Mouse (Mus musculus) liver, embryonic 11.5 days (tissue): ENCODE results near the gene Ints5. TPM values are rescaled to one million over a fixed set of nuclear protein-coding genes. Genes with fewer than 3 reads are reported as not detected.

Source experiments
- ATAC-seq: fragments of 200-750 bp; cut with Nextera tagmentation; replicated peaks from 2 replicates; pipeline ENCODE4 v1.8.0; 2017; ENCODE audit warnings: moderate number of reproducible peaks, mild to moderate bottlenecking, moderate TSS enrichment, moderate library complexity; ENCODE audit not compliant: low FRiP score
- DNase-seq: peaks from one replicate; pipeline ENCODE4 v3.0.0-alpha.2; 2017; ENCODE audit warnings: low spot score
- H3K27ac ChIP-seq: fragments of 300-500 bp; sonication (generic); 2 replicates; pipeline ENCODE4 v1.5.1; 2014; ENCODE audit warnings: mild to moderate bottlenecking, low read depth, low read length, control low read depth
- H3K27me3 ChIP-seq: fragments of 300-500 bp; sonication (generic); replicated peaks from 2 replicates; pipeline ENCODE4 v1.6.1; 2014; ENCODE audit warnings: low read length, mixed read lengths; ENCODE audit not compliant: control insufficient read depth, insufficient read depth
- H3K36me3 ChIP-seq: fragments of 300-500 bp; sonication (generic); 2 replicates; pipeline ENCODE4 v1.6.1; 2014; ENCODE audit warnings: mild to moderate bottlenecking, low read length, moderate library complexity, mixed read lengths; ENCODE audit not compliant: control insufficient read depth, insufficient read depth
- H3K4me1 ChIP-seq: fragments of 300-500 bp; sonication (generic); replicated peaks from 2 replicates; pipeline ENCODE4 v1.6.1; 2014; ENCODE audit warnings: low read length, mixed read lengths; ENCODE audit not compliant: control insufficient read depth, insufficient read depth
- H3K4me2 ChIP-seq: fragments of 300-500 bp; sonication (generic); 2 replicates; pipeline ENCODE4 v1.6.1; 2014; ENCODE audit warnings: mild to moderate bottlenecking, control low read depth, moderate library complexity
- H3K4me3 ChIP-seq: fragments of 300-500 bp; sonication (generic); 2 replicates; pipeline ENCODE4 v1.5.1; 2014; ENCODE audit warnings: low read depth, low read length, control low read depth
- H3K9ac ChIP-seq: fragments of 300-500 bp; sonication (generic); 2 replicates; pipeline ENCODE4 v1.6.1; 2014; ENCODE audit warnings: low read depth, low read length, control low read depth
- H3K9me3 ChIP-seq: fragments of 300-500 bp; sonication (generic); 2 replicates; pipeline ENCODE4 v1.6.1; 2016; ENCODE audit warnings: low read length, inconsistent platforms, mixed read lengths; ENCODE audit not compliant: control insufficient read depth
- WGBS: fragments of 180-500 bp; shearing (Covaris S2); extraction: QIAGEN DNeasy Blood & Tissue Kit; methylation state at CpG from one replicate; pipeline ENCODE4 v1.1.7; 2014; 5-methylcytosine and 5-hydroxymethylcytosine counted together
- polyA plus RNA-seq: library from polyadenylated mRNA; unstranded; fragments of >200 nt; fragmentation: Nextera tagmentation; extraction: Ambion mirVana; gene quantifications from 2 replicates; pipeline ENCODE4 v1.2.1, GENCODE M21; 2014

The Ints5 gene
- polyA plus RNA-seq, 1 experiment from 2014 or later, result 47.8 TPM

DNA sequence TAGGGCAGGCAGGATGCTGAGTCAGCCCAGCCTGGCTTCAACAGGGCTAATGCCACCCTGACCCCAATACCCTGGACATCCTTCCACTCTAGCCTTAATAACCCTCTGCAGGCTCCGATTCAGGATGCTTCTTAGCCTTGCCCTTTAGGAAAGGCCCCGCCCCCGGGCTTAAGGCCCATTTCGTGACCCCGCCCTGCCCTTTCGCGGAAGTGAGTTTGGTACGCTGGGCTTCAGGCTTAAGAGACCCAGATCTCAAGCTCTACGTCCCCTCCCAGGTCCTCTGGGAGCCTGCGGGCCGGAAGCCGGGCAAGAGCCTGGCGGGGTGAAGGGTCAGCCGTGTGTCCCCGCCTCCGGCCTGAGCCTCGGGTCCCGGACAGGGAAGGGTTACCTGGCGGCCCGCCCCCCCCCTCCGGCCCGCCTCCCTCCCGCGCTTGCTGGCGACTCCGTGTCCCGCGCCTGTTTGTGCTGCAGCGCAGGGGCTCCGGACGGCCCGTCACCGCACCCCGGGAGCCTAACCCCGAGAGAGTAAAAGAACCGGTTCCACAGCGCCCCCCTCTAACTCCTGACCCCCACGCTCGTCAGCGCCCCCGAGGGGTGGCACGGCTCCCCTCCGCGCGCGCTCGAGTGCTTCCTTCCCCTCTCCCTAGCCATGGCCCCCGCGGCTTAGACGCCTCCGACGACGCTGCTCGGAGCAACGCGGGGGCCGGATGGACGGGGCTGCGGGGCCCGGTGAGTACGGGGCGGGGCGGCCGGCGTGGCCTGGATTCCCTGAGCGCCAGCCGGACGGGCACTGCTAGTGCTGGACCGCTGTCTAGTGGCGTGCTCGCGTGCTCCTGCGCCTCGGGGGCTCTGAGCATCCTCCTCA is 36.7 kb downstream of the Ints5 start, which contains the start of the genes Rom1 and Eml3:
Rom1 (minus strand) TSS at position 133 of the 865 bp plus-strand sequence.
Eml3 (plus strand) TSS at position 329 of the 865 bp plus-strand sequence.
- Histone ChIP-seq H3K9me3 (no peaks in the 10 kb centered on the region), H3K27ac (peak within 1 kb of the TSS; percentile 92), H3K9ac (peak within 1 kb of the TSS; percentile 88), H3K4me3 (peak within 1 kb of the TSS; percentile 87), H3K4me2 (peak within 1 kb of the TSS; percentile 90), H3K36me3 (peaks cover 21% of the 10 kb centered on the region; the same call in 1 of the 2 replicates), H3K4me1 (peaks cover 34% of the 10 kb centered on the region), H3K27me3 (no peaks in the 10 kb centered on the region)
- WGBS, result under 1% methylated on average over 68 of the region's 74 CpGs
- ATAC-seq (peak; percentile 75), DNase-seq (peak; percentile 86)

GRCm38 (mm10) chr19:8930117-8930516 is 37.3 kb downstream of the Ints5 start:
- peak overlapping the region; percentile 90 for H3K4me2 ChIP-seq
- 10% methylated on average over 11 of the region's 11 CpGs for WGBS
- peak overlapping the region; percentile 87 for H3K4me3 ChIP-seq
- H3K36me3 ChIP-seq, result peaks cover 27% of the 10 kb centered on the region
- H3K9ac ChIP-seq, result peak overlapping the region; percentile 88
- H3K4me1 ChIP-seq, result peaks cover 34% of the 10 kb centered on the region
- peak overlapping the region; percentile 92 for H3K27ac ChIP-seq
- no peaks in the 10 kb centered on the region for H3K27me3 ChIP-seq
- DNase-seq (no peak), ATAC-seq (no peak)
- no peaks in the 10 kb centered on the region for H3K9me3 ChIP-seq

DNA sequence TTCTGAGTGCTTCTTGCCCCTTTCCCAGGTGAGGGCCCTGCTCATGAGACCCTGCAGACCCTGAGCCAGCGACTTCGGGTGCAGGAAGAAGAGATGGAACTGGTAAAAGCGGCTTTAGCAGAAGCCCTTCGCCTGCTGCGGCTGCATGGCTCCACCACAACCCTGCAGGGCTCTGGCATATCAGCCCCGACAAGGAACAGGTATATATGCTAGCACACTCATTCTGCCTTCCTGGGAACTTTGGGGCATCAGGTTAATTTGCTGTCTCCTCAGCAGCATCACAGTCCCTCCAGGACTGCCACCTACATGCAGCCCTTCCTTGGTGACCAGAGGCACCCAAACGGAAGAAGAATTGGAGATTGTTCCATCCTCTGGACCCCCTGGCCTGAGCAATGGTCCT is 38.0 kb downstream of the Ints5 start:
- ATAC-seq (no peak), DNase-seq (no peak)
- Histone ChIP-seq H3K36me3 (peaks cover 25% of the 10 kb centered on the region), H3K4me1 (peaks cover 34% of the 10 kb centered on the region), H3K27me3 (no peaks in the 10 kb centered on the region), H3K27ac (no peak overlapping the region; the same call in 1 of the 2 replicates), H3K9ac (peak overlapping the region; percentile 88), H3K9me3 (no peaks in the 10 kb centered on the region), H3K4me3 (peak overlapping the region; percentile 87), H3K4me2 (peak overlapping the region; percentile 90)
- WGBS, result 80% methylated on average over 7 of the region's 7 CpGs

DNA sequence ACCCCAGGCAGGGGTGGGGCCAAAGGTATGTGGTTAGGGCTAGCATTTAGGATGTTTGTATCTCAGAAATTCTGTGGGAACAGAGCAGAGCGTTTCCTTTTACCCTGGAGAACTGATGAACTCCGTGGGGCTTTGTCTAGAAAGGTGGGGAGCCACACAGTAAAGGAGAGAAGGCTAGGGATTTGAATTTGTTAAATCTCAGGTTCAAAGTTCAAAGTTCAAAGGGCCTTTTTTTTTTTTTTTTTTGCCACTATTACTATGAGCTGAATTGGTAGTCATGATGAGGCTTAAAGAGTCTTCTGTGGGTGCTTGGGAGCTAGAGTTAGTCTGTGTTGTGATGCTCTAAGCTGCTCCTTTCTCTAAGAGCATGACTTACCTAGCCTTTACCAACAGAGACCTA is 43.9 kb downstream of the Ints5 start:
- Histone ChIP-seq H3K27me3 (no peaks in the 10 kb centered on the region), H3K9me3 (no peaks in the 10 kb centered on the region), H3K4me2 (no peak overlapping the region), H3K27ac (no peak overlapping the region), H3K9ac (no peak overlapping the region), H3K4me3 (no peak overlapping the region), H3K36me3 (peaks cover 33% of the 10 kb centered on the region), H3K4me1 (peaks cover 12% of the 10 kb centered on the region)
- no peak for DNase-seq
- ATAC-seq, result no peak
- WGBS, result 80% methylated on average over 2 of the region's 2 CpGs

DNA sequence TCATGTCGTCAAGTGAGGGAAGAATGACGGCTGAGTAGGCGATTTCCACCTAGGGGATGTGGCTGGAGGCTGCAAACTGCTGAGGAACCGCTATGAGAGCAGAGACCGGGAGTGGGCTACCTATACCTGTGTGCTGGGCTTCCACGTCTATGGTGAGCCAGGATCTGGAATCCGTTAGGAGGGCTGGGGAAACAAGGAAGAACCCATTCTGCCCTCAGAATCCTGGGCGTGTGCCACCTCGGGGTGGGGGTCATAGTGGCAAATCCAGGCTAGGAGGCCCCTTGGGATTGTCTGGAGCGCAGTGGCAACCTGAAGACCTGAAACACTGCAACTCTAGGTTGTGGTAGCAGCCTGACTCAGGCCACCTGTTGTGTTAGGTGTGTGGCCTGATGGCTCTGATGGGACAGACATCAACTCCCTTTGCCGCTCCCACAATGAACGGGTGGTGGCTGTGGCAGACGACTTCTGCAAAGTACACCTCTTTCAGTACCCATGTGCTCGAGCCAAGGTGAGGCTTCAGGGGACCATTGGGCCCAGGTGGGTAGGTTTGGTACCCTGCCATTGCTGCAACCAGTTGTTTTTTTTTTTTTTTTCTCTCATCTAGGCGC is 47.8 kb downstream of the Ints5 start:
- no peak for DNase-seq
- Histone ChIP-seq H3K4me3 (no peak overlapping the region), H3K36me3 (peaks cover 24% of the 10 kb centered on the region), H3K9me3 (no peaks in the 10 kb centered on the region), H3K9ac (peak overlapping the region; percentile 99), H3K27me3 (no peaks in the 10 kb centered on the region), H3K4me2 (peak overlapping the region; percentile 75), H3K4me1 (peaks cover 37% of the 10 kb centered on the region), H3K27ac (no peak overlapping the region)
- 83% methylated on average over 15 of the region's 15 CpGs for WGBS
- no peak for ATAC-seq

DNA sequence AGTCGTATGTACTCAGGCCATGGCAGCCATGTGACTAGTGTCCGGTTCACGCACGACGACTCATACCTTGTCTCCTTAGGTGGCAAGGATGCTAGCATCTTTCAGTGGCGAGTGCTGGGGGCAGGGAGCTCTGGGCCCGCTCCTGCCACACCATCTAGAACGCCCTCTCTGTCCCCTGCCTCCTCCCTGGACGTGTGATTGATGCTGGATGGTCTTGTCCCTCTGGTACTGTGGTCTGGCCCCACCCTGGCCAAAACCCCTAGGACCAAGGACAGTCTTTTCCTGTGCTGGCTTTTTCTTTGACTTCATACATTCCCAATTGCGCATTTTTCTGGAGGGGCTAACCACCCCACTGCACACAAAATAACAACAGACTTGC is 48.3 kb downstream of the Ints5 start:
- no peaks in the 10 kb centered on the region for H3K9me3 ChIP-seq
- WGBS, result 51% methylated on average over 10 of the region's 10 CpGs
- peak overlapping the region; percentile 90 for H3K4me3 ChIP-seq
- peak overlapping the region; percentile 75 for H3K4me2 ChIP-seq
- H3K27ac ChIP-seq, result peak overlapping the region; percentile 99
- peak overlapping the region; percentile 99 for H3K9ac ChIP-seq
- H3K4me1 ChIP-seq, result peaks cover 41% of the 10 kb centered on the region
- ATAC-seq, result peak; percentile 4; the same call in 1 of the 2 replicates
- DNase-seq, result no peak
- H3K36me3 ChIP-seq, result peaks cover 29% of the 10 kb centered on the region
- no peaks in the 10 kb centered on the region for H3K27me3 ChIP-seq

DNA sequence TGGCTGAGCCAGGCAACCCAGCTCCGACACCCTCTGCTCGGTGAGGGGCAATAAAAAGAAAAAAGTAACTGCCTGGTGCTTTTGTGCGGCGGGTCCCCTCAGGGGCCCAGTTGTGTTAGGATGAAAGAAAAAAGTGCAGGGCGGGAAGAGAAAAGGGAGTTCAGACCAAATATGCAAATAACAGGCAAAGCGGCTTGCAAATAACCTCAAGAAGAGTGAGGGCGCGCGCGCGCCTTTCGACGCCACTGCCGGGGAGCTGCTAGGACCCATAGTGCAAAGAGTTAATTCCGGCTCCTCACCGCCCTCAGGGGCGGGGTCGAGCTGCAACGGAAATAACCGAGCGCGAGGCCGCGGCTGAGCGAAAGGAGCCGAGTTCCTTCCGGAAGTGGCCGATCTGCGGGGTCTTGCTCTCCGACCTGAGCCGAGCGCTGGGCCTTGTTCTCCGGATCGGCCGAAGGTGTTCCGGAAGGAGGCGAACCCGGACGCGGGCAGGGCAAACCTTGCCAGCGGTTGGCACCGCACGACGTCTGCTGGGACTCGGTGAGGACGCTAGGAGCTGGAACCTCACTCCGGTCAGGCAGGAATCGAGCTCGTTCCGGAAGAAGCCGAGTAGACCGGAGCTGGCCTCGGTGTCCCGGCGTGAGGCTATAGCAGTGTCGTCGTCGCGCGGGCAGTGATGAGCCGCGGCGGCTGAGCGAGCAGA is 48.9 kb downstream of the Ints5 start, which contains the start of gene Mta2:
Mta2 (plus strand) TSS at position 361 of the 703 bp plus-strand sequence.
- Histone ChIP-seq H3K9ac (peak within 1 kb of the TSS; percentile 99), H3K27me3 (no peaks in the 10 kb centered on the region), H3K4me2 (peak within 1 kb of the TSS; percentile 75), H3K9me3 (no peaks in the 10 kb centered on the region), H3K4me1 (peaks cover 41% of the 10 kb centered on the region), H3K27ac (peak within 1 kb of the TSS; percentile 99), H3K4me3 (peak within 1 kb of the TSS; percentile 90), H3K36me3 (peaks cover 28% of the 10 kb centered on the region)
- peak; percentile 98 for DNase-seq
- peak; percentile 90 for ATAC-seq
- WGBS, result under 1% methylated on average over 64 of the region's 64 CpGs

- Histone ChIP-seq H3K27me3 (no peaks in the 10 kb centered on the region), H3K4me2 (peak overlapping the region; percentile 75), H3K9ac (peak overlapping the region; percentile 99), H3K4me3 (peak overlapping the region; percentile 90), H3K4me1 (peaks cover 41% of the 10 kb centered on the region), H3K9me3 (no peaks in the 10 kb centered on the region), H3K36me3 (peaks cover 32% of the 10 kb centered on the region), H3K27ac (peak overlapping the region; percentile 99)
- DNase-seq (no peak), ATAC-seq (peak; percentile 37)
- under 1% methylated on average over 46 of the region's 46 CpGs for WGBS
Observed at GRCm38 (mm10) chr19:8942276-8942964, 49.6 kb downstream of the Ints5 start.
